Mouse (Mus musculus): ENCODE data around the gene Relb.
A peak's percentile ranks its signal among the peaks of the same experiment; 100 is the strongest.

The Relb gene

DNA sequence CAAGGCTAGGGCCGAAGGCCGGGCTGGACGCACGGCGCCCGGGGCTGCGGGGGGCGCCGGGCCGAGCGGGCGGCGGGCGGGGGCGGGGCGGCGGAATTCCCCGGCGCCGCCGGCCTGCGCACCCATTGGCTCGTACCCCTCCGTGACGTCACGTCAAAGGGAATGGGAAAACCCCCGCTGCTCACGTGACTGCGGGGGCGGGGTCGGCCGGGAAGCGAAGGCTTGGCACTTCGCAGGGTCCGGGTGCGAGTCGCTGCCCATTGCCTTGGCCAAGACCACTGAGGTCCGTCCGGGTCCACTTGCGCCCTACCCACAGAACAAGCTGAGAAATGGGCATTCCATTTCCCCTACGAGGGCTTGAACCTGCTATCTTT is at the start of gene Relb:
Relb (minus strand) TSS at position 78 of the 374 bp plus-strand sequence.
- DNase-seq (ENCODE audit: low read depth, low spot score) = peak; percentile 62

DNA sequence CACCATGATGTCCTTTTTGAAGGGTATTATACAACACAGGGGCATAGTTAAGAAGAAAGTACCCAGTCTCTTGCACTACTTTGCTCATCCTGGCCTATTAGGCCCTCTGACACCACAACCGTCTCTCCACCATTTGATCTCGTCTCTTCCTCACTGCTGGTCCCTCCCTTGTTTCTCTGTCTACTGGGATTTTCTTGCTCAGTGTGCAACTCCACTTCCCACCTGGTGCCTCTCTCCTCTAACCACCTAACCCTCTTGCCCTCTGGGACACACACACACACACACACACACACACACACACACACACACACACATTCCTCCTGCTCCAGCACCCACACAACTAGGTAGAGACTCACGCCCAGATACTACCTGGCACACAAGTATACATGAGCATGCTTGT is 49.7 kb upstream of the Relb start:
- no peak for DNase-seq (ENCODE audit: low read depth, low spot score)

DNA sequence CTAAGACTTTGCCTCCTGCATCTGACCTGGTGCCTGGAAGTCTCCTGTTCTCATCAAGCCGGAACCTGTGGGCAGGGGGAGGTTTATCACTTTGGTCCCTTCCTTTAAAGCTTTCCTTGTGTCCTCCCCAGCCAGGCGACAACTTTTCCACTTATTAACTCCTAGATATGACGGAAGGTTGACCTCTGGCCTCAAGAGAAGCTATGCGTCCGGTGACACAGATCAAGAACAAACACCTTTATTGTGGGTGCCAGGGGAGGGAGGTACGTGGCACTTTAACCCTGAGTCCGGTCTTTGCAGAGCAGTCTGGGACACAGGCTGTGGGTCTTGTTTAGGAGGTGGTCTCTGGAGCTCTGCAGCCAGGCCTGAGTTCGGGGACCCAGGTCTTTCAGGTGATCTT is 48.6 kb upstream of the Relb start, which contains the start of gene Apoc2:
Apoc2 (minus strand) TSS at position 70 of the 400 bp plus-strand sequence.
- no peak for DNase-seq (ENCODE audit: low read depth, low spot score)

DNA sequence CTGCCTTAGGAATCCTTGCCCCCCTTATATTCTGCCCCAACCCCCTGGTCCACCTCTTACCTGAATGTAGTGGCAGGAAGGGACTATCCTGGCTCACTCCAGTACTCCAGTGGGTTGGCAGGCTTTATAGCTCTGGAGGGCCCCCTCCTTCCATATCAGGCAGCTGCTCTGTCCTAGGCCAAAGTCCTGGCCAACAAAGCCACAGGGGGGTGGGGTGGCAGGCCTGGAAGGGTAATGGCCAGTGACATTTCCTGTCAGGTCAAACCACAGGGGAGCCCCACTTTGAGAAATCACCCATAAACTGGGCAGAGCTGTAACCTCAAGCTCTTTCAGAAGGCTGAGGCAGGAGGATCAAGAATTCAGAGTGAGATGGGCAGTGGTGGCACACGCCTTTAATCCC is 47.4 kb upstream of the Relb start:
- DNase-seq (ENCODE audit: low read depth, low spot score) = no peak

DNA sequence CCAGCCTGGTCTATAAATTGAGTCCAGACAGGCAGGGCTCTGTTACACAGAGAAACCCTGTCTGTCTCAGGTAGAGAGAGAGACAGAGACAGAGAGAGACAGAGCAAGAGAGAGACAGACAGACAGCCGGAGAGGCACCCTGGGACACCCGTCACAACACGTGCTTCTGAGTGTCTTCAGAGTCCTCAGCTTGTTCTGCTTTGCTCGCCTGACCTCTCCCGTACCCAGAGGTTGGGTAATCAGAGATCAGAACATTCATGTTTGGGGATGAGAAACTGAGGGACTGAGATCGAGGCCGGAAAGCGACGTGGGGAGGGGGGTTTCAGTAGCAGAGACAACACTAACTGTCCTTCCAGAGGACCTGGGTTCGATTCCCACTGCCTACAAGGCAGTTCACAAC is 46.6 kb upstream of the Relb start:
- DNase-seq (ENCODE audit: low read depth, low spot score) = no peak

DNA sequence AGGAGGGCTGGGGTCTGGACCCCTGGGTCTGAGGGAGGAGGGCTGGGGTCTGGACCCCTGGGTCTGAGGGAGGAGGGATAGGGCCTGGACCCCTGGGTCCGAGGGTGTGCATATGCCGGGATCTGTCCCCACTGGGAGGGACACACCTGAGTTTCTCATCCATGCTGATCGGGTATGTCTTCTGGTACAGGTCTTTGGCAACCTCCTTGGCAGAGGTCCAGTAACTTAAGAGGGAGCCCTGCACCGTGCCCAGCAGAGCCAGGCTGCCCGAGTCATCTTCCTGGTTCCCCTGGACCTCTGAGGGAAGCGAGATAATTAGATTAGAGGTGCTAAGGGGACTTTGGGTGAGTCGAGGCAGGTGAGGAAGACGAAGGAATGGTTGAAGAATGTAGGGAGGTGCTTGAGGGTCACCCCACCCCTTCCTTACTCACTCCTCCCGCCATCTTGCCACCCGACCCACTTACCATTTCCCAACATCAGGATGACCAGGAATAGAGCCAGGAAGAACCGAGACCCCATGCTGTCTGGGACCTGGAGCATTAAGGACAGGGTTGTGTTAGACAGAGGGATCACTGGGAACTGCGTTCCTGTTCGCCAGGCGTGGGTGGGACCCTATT is 44.0 kb upstream of the Relb start:
- no peak for DNase-seq (ENCODE audit: low read depth, low spot score)

DNA sequence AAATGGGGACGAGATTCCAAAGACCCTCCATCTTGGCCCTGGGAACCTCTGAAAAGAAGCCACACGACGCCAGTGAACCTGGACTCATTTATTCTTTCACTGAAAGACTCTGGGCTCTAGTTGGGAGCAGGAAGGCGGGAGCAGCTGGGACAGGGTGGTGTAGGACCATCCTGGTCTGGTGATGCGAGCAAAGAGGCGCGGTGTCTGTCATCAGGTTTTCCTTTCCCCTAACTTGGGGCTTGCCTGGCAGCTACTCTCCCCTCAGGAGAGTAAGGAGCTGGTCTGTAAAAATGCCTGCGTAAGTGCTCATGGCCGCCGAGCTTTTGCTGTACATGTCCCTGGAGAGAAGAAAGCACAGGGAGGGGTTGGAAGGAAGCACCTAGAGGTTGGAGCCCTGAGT is 42.3 kb upstream of the Relb start:
- no peak for DNase-seq (ENCODE audit: low read depth, low spot score)

DNA sequence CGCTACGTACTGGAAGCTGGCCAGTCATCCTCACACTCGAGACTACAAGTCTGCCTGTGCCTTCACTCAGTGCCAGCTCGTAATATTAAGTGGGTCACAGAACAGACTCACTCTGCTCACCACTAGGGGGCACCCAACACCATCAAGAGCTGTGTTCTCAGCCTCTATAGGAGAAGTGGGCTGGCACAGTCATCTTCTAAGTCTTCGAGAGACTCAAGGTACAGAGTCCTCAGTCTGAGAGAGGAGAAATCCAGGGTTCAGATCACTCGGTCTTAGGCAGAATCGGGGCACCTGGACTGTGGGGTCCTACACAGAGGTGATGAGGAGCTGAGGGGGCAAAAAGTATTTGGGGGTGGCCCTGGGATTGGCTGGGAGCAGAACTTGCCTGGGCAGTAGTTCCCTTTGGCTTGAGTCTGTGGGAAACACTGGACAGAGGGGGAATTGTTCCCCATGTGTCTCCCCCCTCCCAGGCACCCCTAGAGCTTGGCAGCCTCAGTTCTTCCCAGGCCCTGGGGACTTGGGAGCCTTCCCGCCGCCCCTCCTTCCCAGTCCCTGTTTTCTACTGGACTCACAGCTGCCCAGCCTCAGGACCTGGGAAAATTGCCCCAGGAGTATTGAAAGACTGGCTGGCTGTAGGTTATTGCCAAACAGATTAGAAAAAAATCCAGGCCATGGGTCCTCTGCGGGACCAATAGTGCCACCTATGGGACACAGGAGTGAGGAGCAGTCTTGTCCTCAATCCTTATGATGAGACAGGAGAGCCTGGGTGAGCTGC is 39.9 kb upstream of the Relb start:
- peak; percentile 87 for DNase-seq (ENCODE audit: low read depth, low spot score)

DNA sequence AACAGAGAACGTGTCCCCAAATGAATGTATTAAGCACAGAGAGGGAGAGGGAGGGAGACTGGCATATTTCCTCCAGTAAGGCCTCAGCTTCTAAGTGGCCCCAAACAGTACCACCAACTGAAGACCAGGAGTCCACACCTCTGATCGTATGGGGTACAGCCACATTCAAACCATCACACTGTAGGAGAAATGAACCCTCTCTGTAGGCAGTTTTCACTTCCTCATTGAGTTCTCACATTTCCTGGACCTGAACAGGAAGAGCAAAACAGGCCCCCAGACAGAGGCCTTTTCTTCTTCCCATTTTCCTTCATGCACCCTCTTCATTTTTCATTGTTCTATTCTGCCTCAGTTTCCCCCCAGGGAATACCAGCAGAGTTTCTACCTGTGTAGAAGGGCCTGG is 38.2 kb upstream of the Relb start:
- DNase-seq (ENCODE audit: low read depth, low spot score) = no peak

DNA sequence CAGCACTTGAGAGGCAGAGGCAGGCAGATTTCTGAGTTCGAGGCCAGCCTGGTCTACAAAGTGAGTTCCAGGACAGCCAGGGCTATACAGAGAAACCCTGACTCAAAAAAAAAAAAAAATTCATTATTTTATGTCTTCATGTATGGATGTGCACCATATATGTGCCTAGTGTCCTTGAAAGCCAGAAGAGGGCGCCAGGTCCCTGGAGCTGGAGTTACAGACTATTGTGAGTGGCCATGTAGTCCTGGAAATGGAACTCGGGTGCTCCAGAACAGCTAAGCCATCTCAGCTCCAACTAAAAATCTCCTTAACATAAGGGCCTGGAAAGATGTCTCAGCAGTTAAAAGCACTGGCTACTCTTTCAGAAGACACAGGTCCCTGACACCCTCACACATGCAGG is 37.5 kb upstream of the Relb start:
- no peak for DNase-seq (ENCODE audit: low read depth, low spot score)

DNA sequence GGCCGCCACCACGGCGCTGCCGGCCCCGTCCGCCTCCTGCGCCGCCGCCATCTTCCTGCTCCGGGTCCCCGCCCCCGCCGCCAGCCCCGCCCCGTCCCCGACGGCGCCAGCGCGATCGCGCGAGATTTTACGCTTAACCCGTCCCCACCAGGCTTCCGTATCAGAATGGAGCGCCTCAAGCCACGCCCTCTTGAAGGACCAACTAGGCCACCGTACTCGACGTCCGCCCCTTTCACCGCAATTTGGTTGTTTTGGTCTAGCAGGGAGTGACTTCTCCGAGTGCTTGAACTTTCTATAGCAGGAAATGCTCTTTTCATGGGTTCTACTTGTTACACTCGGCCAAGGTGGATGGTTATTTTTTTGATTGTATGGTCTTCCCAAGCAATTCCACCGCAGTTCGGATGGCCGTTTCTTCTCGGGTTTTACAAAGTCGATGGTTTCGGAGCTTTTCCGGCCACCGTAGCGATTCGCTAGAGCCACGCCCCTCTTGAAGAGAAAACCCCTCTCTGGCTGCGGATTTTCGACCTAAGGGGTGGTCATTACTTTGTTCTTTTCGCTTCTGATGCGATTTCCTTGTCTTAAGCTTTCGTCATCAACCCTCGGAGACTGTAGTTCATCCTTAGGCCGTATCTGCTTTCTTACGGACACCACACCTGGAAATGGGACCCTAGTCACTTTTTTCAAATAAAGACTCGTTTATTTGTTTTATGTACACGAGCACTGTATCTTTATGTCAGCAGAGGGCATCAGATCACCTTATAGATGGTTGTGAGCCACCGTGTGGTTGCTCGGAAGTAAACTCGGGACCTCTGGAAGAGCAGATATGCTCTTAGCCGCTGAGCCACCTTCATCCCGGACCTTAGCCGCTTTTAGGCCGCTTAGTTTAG is 36.0 kb upstream of the Relb start, which contains the start of gene Clptm1:
Clptm1 (minus strand) TSS at position 79 of the 887 bp plus-strand sequence.
- peak; percentile 95 for DNase-seq (ENCODE audit: low read depth, low spot score)

DNA sequence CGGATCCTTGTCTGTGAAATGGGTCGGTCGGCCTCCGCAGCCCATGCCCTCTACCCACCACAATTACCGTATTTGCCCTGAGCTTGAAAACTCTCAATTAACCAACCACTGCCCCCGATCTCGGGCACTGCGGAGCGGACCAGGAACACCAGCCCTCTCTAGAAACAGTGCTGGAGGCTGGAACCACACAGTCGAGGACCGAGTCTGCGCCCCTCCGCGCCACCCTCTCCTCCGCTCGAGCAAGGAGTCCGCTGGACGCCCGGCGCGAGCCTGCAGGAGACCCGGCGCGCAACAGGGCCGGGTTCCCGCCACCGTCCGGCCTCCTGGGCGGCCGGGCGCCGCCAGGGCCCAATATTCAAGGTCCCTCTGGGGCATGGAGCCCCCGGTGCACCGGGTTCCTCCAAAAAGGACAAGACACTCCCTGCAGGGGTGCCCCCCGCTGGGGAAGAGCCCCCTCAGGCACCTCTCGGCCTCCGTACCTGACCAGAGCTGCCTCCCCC is 35.3 kb upstream of the Relb start:
- DNase-seq (ENCODE audit: low read depth, low spot score) = no peak

DNA sequence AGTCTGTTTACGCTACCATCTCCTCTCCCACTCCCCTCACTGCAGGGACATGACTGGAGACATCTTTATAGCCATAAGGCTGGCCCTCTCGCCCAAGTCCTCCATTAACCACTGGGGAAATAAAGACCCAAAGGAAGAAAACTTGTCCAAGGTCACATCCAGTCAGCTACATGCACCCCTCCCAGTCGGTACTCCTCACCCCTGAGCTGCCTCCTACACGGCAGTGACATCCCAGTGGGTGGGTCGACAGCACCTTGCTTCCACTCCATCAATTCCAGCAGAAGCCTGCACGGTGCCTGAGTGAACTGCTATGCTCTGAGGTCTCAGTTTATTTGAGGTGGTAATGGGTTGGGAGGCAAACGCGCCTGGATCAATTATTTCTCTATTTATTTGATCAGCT is 34.7 kb upstream of the Relb start:
- no peak for DNase-seq (ENCODE audit: low read depth, low spot score)

DNA sequence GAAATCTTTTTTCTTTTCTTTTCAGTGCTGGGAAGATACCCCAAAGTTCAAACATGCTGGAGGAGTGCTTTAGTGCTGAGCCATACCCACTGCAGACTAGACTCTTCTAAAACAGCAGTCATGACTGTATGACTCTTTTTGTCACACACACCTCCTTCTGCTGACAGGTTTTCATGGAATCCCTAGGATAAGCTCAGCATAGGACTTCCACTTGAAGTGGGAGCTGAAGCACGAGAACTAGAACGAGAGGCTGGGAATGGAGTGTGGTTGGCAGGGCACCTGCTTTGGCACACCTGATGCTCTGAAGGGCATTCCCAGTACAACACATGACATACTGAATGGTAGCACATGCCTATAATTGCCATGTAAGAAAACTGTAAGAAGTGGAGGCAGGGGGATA is 23.4 kb upstream of the Relb start:
- DNase-seq (ENCODE audit: low read depth, low spot score) = no peak

DNA sequence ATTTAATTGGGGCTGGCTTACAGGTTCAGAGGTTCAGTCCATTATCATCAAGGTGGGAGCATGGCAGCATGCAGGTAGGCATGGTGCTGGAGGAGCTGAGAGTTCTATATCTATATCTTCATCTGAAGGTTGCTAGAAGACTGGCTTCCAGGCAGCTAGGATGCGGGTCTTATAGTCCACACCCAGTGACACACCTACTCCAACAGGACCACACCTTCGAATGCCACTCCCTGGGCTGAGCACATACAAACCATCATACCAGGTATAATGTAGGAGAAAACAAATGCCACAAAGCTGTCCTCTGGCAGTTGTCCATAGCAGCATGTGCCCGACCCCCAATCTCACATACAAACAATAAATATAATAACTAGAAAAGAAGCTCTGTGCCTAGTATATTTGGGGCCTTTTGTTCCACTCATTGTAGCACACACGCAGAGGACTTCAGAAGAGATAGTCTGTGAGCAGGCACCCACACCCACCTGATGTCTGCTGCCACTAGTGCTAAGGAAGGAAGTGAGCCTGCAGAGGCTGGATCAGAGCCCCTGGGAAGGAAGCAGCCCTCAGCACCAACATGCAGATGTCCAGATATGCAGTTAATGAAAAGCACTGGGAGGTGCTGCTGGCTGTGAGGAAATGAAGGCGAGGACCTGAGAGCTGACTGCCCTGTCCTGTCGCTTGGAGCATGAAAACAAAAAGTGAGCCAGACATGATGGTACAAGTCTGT is 22.0 kb upstream of the Relb start:
- DNase-seq (ENCODE audit: low read depth, low spot score) = no peak

DNA sequence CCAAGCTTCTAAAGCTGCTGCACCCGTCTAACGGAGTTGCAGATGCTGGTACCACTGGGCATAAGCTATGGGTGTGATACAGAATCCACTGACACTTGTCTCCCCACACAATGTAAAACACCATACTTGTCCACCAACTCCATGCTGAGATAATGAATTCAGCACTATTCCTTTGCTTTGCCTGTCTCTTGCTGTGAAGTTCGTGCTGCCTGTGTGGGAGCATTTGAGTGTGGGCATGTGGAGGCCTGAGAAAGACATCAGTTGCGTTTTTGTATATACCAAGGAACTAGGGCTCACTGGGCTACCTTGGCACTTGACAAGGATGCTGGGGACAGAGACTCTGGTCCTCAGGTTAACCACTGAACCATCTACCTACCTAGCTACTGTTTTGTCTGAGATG is 12.0 kb upstream of the Relb start:
- no peak for DNase-seq (ENCODE audit: low read depth, low spot score)

DNA sequence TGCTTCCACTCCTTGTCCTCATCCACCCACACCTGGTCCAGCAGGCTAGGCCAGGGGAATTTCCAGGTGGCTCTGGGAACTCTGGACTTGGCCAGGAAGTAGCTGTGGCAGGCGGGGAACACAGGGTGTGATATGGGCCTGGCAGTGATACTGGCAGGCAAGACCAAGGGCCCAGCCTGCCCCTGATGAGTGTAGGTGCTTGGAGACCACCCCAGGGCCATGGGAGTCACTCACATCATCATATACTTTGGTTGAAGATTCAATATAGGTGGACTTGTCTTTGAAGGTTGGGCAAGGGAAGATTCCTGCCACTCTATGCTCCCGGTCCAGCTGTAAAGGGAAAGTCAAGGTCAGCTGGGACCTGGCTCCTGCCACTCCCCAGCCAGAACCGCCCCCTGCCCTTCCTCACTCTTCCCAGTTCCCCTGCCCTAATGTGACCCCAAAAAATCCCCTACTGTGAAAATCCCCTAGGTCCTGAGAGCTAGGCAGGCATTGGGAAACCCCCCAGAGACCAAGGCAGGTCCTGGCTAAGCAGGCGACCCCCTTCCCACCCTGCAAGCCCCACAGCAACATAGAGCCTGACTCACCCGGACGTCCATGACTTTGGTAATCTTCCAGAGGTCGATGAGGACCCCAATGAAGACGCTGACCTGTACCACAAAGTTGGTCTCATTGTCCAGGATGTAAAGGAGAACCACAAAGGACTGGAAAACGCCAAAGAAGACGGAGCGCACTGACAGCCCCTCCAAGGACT is 6.0 kb upstream of the Relb start:
- DNase-seq (ENCODE audit: low read depth, low spot score) = no peak

DNA sequence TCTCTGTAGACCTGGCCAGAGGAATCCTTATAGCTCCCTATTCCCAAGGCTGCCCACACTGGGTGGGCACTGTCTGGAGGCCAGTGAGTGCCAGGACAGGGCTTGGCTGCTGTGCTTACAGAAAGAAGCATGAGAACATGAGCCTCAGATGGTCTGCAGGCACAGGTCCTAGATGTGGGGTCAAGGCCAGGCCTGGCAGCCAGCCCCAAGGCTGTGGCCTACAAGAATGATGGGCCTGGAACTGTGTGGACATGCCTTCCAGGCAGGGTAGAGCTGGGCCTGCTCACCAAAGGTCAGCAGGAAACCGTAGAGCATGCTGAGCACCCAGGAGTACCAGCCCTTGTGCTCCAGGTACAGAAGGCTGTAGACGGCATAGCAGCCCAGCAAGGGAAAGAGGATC is 5.4 kb upstream of the Relb start:
- DNase-seq (ENCODE audit: low read depth, low spot score) = no peak

DNA sequence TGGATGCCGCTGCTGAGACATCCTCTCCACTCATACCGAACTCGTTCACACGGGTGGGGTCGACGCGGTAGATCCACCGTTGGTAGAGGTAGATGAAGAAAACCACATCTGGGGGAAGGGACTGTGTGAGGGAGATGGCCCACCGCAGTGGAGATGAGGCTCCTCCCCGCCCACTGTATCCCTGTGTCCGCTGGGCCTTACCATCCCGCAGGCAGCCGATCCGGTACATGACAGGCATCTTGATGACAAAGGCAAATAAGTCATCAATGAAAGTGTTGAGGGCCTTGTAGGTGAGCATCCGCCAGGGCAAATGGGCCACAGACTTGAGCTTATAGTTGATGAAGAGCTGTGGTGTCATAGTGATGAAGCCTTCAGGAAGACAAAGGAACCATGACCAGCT is 4.6 kb upstream of the Relb start:
- no peak for DNase-seq (ENCODE audit: low read depth, low spot score)

DNA sequence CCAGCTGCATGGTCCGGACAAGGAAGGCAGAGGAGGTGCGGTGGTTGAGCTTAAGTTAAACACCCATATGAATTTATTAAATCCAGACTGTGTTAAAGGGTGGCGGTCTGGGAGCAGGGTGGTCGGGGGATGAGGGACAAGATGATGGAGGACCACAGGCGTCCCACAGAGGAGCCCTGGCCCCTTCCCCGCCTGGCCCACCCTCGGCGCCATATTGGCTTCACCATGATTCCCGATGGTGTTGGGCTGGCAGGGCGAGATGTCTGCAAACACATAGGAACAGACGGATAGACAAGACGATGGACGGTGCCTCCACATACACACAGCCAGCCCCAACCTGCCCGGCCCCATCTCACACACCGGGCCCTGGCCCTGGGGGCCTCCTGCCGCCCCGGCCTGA is 4.0 kb upstream of the Relb start:
- DNase-seq (ENCODE audit: low read depth, low spot score) = no peak

DNA sequence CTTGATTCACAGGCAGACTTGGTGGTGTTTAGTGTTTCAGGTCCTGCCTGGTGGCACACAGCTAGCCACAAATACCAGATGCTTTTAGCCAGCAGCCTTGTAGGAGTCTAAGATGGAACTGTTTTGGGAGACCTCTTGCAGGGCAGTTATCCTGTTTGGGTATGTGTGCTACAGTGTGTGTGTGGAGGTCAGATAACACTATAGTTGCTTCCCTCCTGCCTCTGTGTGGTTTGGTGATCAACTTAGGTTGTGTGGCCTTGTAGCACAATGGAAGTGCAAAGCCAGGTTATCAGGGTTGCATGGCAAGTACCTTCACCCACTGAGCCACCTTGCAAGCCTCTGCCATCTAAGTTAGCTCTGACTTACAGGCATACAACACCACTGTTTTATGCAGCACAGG is 3.5 kb upstream of the Relb start:
- no peak for DNase-seq (ENCODE audit: low read depth, low spot score)

Measured in retina, adult 2 months (tissue).